Mouse (Mus musculus) spleen, adult 2 months (tissue): Measurements from ENCODE around the gene Hadhb. TPM values are rescaled to one million over a fixed set of nuclear protein-coding genes. Genes with fewer than 3 reads are reported as not detected.
"Not testable (repeated sequence)": the region's sequence is repeated elsewhere in the genome, so short reads cannot be mapped to it uniquely, and the experiment has no call there.

Source experiments
- DNase-seq, 2 experiments: peaks; one replicate each; pipeline versions ENCODE4 v3.0.0 to v3.0.0-alpha.2; 2012 to 2021; ENCODE audit warnings: low spot score in 2 of 2, low read depth in 1 of 2
- H3K27ac ChIP-seq: fragments of 200-500 bp; 2 replicates; pipeline ENCODE4 v1.5.1; 2012; ENCODE audit warnings: low read length, inconsistent platforms; ENCODE audit not compliant: insufficient read depth
- H3K27me3 ChIP-seq: fragments of 200-500 bp; 2 replicates; pipeline ENCODE4 v1.6.1; 2012; ENCODE audit warnings: mild to moderate bottlenecking, moderate library complexity, low read length, inconsistent platforms; ENCODE audit not compliant: control insufficient read depth, insufficient read depth
- H3K36me3 ChIP-seq: fragments of 200-500 bp; 2 replicates; pipeline ENCODE4 v1.6.1; 2012; ENCODE audit warnings: mild to moderate bottlenecking, low read length, inconsistent platforms; ENCODE audit not compliant: control insufficient read depth, insufficient read depth
- H3K4me1 ChIP-seq: fragments of 200-500 bp; 2 replicates; pipeline ENCODE4 v1.6.1; 2011; ENCODE audit warnings: inconsistent platforms; ENCODE audit not compliant: control insufficient read depth, insufficient read depth, insufficient read length
- H3K4me3 ChIP-seq: fragments of 200-500 bp; 2 replicates; pipeline ENCODE4 v1.5.1; 2011; ENCODE audit warnings: mild to moderate bottlenecking, inconsistent platforms; ENCODE audit not compliant: insufficient read depth, insufficient read length; ENCODE audit errors: extremely low read depth
- CTCF ChIP-seq: fragments of 200-500 bp; IDR thresholded peaks from 2 replicates; pipeline ENCODE4 v1.5.1; 2011; ENCODE audit warnings: mild to moderate bottlenecking, inconsistent platforms; ENCODE audit not compliant: insufficient read depth, insufficient read length, insufficient replicate concordance; ENCODE audit errors: extremely low read depth
- POLR2A ChIP-seq: fragments of 200-500 bp; IDR thresholded peaks from 2 replicates; pipeline ENCODE4 v1.6.1; 2011; ENCODE audit warnings: low read depth, low read length, inconsistent platforms
- WGBS: fragments of 180-500 bp; shearing (Covaris S2); methylation state at CpG from one replicate; pipeline ENCODE4 v1.1.7; 2018; 5-methylcytosine and 5-hydroxymethylcytosine counted together
- polyA plus RNA-seq: library from polyadenylated mRNA; depleted of rRNA; stranded (reverse); fragments of >200 nt; gene quantifications from 2 replicates; pipeline ENCODE4 v1.2.3, GENCODE M21; 2012

Gene Hadhb
- polyA plus RNA-seq, 1 experiment = 37.8 TPM

GRCm38 (mm10) chr5:30205493-30205892, 50.4 kb downstream of the Hadhb start, which contains the start of gene Adgrf3:
TSS of gene Adgrf3 (minus strand) at chr5:30205722.
- no peak for DNase-seq
- no peaks in the 10 kb centered on the region for H3K36me3 ChIP-seq

DNA sequence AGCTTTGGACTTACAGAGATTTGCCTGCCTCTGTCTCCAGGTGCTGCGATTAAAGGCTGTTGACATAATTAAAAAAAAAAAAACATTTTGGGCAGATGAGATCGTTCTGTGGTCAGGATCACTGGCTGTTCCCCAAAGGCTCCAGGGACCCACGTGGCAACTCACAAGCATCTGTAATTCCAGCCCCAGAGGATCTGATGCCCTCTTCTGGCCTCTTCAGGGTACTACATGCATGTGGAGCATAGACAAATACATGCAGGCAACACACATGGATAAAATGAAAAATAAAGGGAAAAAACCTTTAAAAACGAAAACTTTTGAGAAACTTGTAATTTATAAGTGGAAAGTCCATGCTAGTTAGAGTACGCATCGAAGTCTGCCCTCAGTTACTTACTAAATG, 52.2 kb downstream of the Hadhb start:
- H3K27ac ChIP-seq = no peak overlapping the region
- WGBS = 57% methylated on average over 6 of the region's 6 CpGs
- TF ChIP-seq POLR2A (no peak), CTCF (no peak)
- H3K4me1 ChIP-seq = no peaks in the 10 kb centered on the region
- no peak overlapping the region for H3K4me3 ChIP-seq
- no peak for DNase-seq
- H3K27me3 ChIP-seq = no peaks in the 10 kb centered on the region
- no peaks in the 10 kb centered on the region for H3K36me3 ChIP-seq

More at GRCm38 (mm10) chr5:30205493-30205892, 50.4 kb downstream of the Hadhb start, which contains the start of gene Adgrf3:
- TF ChIP-seq POLR2A (no peak), CTCF (no peak)
- WGBS = 72% methylated on average over 5 of the region's 5 CpGs
- no peaks in the 10 kb centered on the region for H3K27me3 ChIP-seq
- H3K27ac ChIP-seq = no peak within 1 kb of the TSS
- no peaks in the 10 kb centered on the region for H3K4me1 ChIP-seq
- no peak within 1 kb of the TSS for H3K4me3 ChIP-seq

- not testable (repeated sequence) for H3K27ac ChIP-seq, DNase-seq, H3K27me3 ChIP-seq, H3K4me1 ChIP-seq, H3K36me3 ChIP-seq, H3K4me3 ChIP-seq
- 92% methylated on average over 5 of the region's 5 CpGs for WGBS
Observed at GRCm38 (mm10) chr5:30210758-30211157, 55.7 kb downstream of the Hadhb start.

GRCm38 (mm10) chr5:30214889-30215288, 59.8 kb downstream of the Hadhb start:
- no peaks in the 10 kb centered on the region for H3K27me3 ChIP-seq
- no peak overlapping the region for H3K4me3 ChIP-seq
- H3K4me1 ChIP-seq = no peaks in the 10 kb centered on the region
- no peak overlapping the region for H3K27ac ChIP-seq
- H3K36me3 ChIP-seq = no peaks in the 10 kb centered on the region
- DNase-seq = peak; percentile 19 to 46
- TF ChIP-seq CTCF = no peak
- no peak for TF ChIP-seq POLR2A
- WGBS = 7% methylated on average over 4 of the region's 4 CpGs

DNA sequence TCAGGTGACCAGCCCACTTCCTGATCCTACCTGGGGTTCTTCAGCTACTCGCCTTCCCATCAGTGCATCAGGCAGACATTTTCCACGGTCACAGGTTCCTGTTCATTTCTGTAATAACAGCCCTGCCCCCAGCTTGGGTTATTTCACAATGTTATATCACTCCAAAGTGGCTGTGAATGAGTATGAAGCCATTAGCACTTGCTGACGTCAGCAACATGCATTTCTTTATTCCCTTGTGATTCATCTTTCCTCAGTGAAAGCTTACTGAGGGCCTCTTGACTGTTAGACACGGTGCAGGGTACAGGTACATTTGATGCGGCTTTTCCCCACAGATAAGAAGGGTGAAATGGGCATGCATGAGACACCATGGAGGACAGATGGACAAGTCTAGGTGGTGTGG, 60.9 kb downstream of the Hadhb start:
- Histone ChIP-seq H3K36me3 (no peaks in the 10 kb centered on the region), H3K4me3 (no peak overlapping the region), H3K4me1 (no peaks in the 10 kb centered on the region), H3K27ac (no peak overlapping the region), H3K27me3 (no peaks in the 10 kb centered on the region)
- DNase-seq = no peak
- WGBS = 59% methylated on average over 5 of the region's 5 CpGs
- no peak for TF ChIP-seq CTCF
- TF ChIP-seq POLR2A = no peak

GRCm38 (mm10) chr5:30219715-30220114, 64.7 kb downstream of the Hadhb start:
- Histone ChIP-seq H3K4me1 (no peaks in the 10 kb centered on the region), H3K36me3 (no peaks in the 10 kb centered on the region), H3K4me3 (no peak overlapping the region), H3K27me3 (no peaks in the 10 kb centered on the region), H3K27ac (no peak overlapping the region)
- 78% methylated on average over 2 of the region's 2 CpGs for WGBS
- no peak for DNase-seq
- TF ChIP-seq POLR2A (no peak), CTCF (no peak)

GRCm38 (mm10) chr5:30220666-30221065, 65.6 kb downstream of the Hadhb start:
- H3K4me3 ChIP-seq = no peak overlapping the region

DNA sequence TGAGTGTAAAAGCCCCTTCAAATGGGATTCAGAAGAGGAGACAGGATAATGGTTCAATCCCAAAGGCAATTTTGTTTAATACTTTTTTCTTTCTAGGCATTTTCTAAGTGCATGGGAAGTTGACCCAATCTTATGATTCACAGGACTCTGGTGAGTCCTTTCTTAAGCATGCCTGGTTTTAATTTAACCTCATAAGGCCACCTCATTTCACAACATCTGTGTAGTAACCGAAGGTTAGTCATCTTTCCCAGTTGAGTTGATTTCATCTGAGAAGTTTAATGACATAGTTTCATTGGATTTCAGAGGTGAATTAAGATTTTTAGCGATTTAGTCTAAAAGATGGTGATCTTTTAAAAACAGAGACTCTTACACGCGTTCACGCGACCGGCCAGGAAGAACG, 67.6 kb downstream of the Hadhb start:
- 98% methylated on average over 8 of the region's 8 CpGs for WGBS
- Histone ChIP-seq H3K36me3 (no peaks in the 10 kb centered on the region), H3K27me3 (no peaks in the 10 kb centered on the region), H3K4me3 (no peak overlapping the region), H3K27ac (no peak overlapping the region), H3K4me1 (no peaks in the 10 kb centered on the region)
- DNase-seq = no peak
- TF ChIP-seq POLR2A = no peak
- TF ChIP-seq CTCF = no peak

More at GRCm38 (mm10) chr5:30220666-30221065, 65.6 kb downstream of the Hadhb start:
- WGBS = 91% methylated on average over 8 of the region's 8 CpGs
- DNase-seq = no peak
- no peaks in the 10 kb centered on the region for H3K4me1 ChIP-seq
- TF ChIP-seq POLR2A (no peak), CTCF (no peak)
- H3K27me3 ChIP-seq = no peaks in the 10 kb centered on the region
- no peak overlapping the region for H3K27ac ChIP-seq
- H3K36me3 ChIP-seq = no peaks in the 10 kb centered on the region
